Mouse (Mus musculus) small intestine, adult 2 months (tissue): ENCODE data around the gene Plin1.

ENCODE experiments used
- CTCF ChIP-seq: fragments of 200-500 bp; IDR thresholded peaks from 2 replicates; pipeline ENCODE4 v1.5.1; 2012; ENCODE audit warnings: low read depth, mild to moderate bottlenecking, control low read depth, inconsistent platforms, low read length, moderate library complexity, mixed read lengths; ENCODE audit not compliant: insufficient replicate concordance, insufficient read length; ENCODE audit errors: extremely low read depth
- POLR2A ChIP-seq: fragments of 200-500 bp; IDR thresholded peaks from 2 replicates; pipeline ENCODE4 v1.6.1; 2012; ENCODE audit warnings: low read depth, mild to moderate bottlenecking, control low read depth, inconsistent platforms, low read length, moderate library complexity

- peak; percentile 87; the same call in 1 of the 2 replicates for TF ChIP-seq CTCF
- TF ChIP-seq POLR2A, result no peak
These were observed 4.5 kb downstream of the Plin1 start for GRCm38 (mm10) chr7:79728219-79728618.
